Mouse (Mus musculus) hindbrain, embryonic 11.5 days (tissue): ENCODE data around the gene Cdadc1. TPM values are rescaled to one million over a fixed set of nuclear protein-coding genes. Genes with fewer than 3 reads are reported as not detected.

ENCODE experiments used
- ATAC-seq: fragments of 200-750 bp; cut with Nextera tagmentation; 2 replicates; pipeline ENCODE4 v1.8.0; 2017; ENCODE audit warnings: mild to moderate bottlenecking, moderate TSS enrichment, moderate library complexity; ENCODE audit not compliant: low FRiP score
- DNase-seq: peaks from one replicate; pipeline ENCODE4 v3.0.0-alpha.2; 2015; ENCODE audit warnings: low spot score
- H3K27ac ChIP-seq: fragments of 300-500 bp; sonication (generic); 2 replicates; pipeline ENCODE4 v1.5.1; 2014; ENCODE audit warnings: mild to moderate bottlenecking, low read depth, low read length
- H3K27me3 ChIP-seq: fragments of 300-500 bp; sonication (generic); 2 replicates; pipeline ENCODE4 v1.6.1; 2014; ENCODE audit warnings: mild to moderate bottlenecking, low read length, moderate library complexity, mixed read lengths; ENCODE audit not compliant: control insufficient read depth, insufficient read depth
- H3K36me3 ChIP-seq: fragments of 300-500 bp; sonication (generic); 2 replicates; pipeline ENCODE4 v1.6.1; 2014; ENCODE audit warnings: mild to moderate bottlenecking, low read length, moderate library complexity, mixed read lengths; ENCODE audit not compliant: control insufficient read depth, insufficient read depth
- H3K4me1 ChIP-seq: fragments of 300-500 bp; sonication (generic); replicated peaks from 2 replicates; pipeline ENCODE4 v1.6.1; 2014; ENCODE audit warnings: low read length, mixed read lengths; ENCODE audit not compliant: control insufficient read depth, insufficient read depth
- H3K4me2 ChIP-seq: fragments of 300-500 bp; sonication (generic); replicated peaks from 2 replicates; pipeline ENCODE4 v1.6.1; 2014; ENCODE audit warnings: mild to moderate bottlenecking, low read depth, low read length
- H3K4me3 ChIP-seq: fragments of 300-500 bp; sonication (generic); 2 replicates; pipeline ENCODE4 v1.5.1; 2014; ENCODE audit warnings: low read depth, low read length
- H3K9ac ChIP-seq: fragments of 300-500 bp; sonication (generic); 2 replicates; pipeline ENCODE4 v1.6.1; 2014; ENCODE audit warnings: low read depth, low read length
- H3K9me3 ChIP-seq: fragments of 300-500 bp; sonication (generic); 2 replicates; pipeline ENCODE4 v1.6.1; 2016; ENCODE audit warnings: low read length; ENCODE audit not compliant: control insufficient read depth
- WGBS: fragments of 180-500 bp; shearing (Covaris S2); extraction: QIAGEN DNeasy Blood & Tissue Kit; methylation state at CpG from one replicate; pipeline ENCODE4 v1.1.7; 2014; 5-methylcytosine and 5-hydroxymethylcytosine counted together
- polyA plus RNA-seq: library from polyadenylated mRNA; unstranded; fragments of >200 nt; fragmentation: Nextera tagmentation; extraction: Ambion mirVana; gene quantifications from 2 replicates; pipeline ENCODE4 v1.2.1, GENCODE M21; 2014

Gene Cdadc1
- polyA plus RNA-seq, 1 experiment from 2014 or later: 33.3 TPM

GRCm38 (mm10) chr14:59543956-59544355 lies 53.8 kb downstream of the Cdadc1 start:
- WGBS: 78% methylated on average over 5 of the region's 5 CpGs
- Histone ChIP-seq H3K4me1 (0 out of 2 replicates have a peak, but pooled peaks cover 2% of the 10 kb centered on the region), H3K27ac (no peak overlapping the region), H3K9me3 (no peaks in the 10 kb centered on the region), H3K4me3 (no peak overlapping the region), H3K36me3 (no peaks in the 10 kb centered on the region), H3K27me3 (no peaks in the 10 kb centered on the region), H3K9ac (no peak overlapping the region), H3K4me2 (no peak overlapping the region)
- ATAC-seq (no peak), DNase-seq (no peak)

GRCm38 (mm10) chr14:59543158-59543826 lies 54.5 kb downstream of the Cdadc1 start:
- H3K4me1 ChIP-seq: 0 out of 2 replicates have a peak, but pooled peaks cover 2% of the 10 kb centered on the region
- H3K4me2 ChIP-seq: no peak overlapping the region
- ATAC-seq (no peak), DNase-seq (no peak)
- H3K9ac ChIP-seq: no peak overlapping the region
- H3K36me3 ChIP-seq: no peaks in the 10 kb centered on the region
- no peaks in the 10 kb centered on the region for H3K9me3 ChIP-seq
- no peaks in the 10 kb centered on the region for H3K27me3 ChIP-seq
- H3K27ac ChIP-seq: no peak overlapping the region
- 78% methylated on average over 3 of the region's 3 CpGs for WGBS
- H3K4me3 ChIP-seq: no peak overlapping the region

- Histone ChIP-seq H3K9me3 (no peaks in the 10 kb centered on the region), H3K4me3 (no peak overlapping the region), H3K36me3 (no peaks in the 10 kb centered on the region), H3K4me1 (no peaks in the 10 kb centered on the region), H3K27me3 (no peaks in the 10 kb centered on the region), H3K27ac (no peak overlapping the region), H3K4me2 (no peak overlapping the region), H3K9ac (no peak overlapping the region)
- DNase-seq: no peak
- 87% methylated on average over 6 of the region's 6 CpGs for WGBS
- no peak for ATAC-seq
These were observed 57.0 kb downstream of the Cdadc1 start for GRCm38 (mm10) chr14:59540761-59541160.

GRCm38 (mm10) chr14:59540230-59540629 lies 57.5 kb downstream of the Cdadc1 start:
- ATAC-seq: no peak
- H3K4me1 ChIP-seq: no peaks in the 10 kb centered on the region
- H3K9me3 ChIP-seq: no peaks in the 10 kb centered on the region

DNA sequence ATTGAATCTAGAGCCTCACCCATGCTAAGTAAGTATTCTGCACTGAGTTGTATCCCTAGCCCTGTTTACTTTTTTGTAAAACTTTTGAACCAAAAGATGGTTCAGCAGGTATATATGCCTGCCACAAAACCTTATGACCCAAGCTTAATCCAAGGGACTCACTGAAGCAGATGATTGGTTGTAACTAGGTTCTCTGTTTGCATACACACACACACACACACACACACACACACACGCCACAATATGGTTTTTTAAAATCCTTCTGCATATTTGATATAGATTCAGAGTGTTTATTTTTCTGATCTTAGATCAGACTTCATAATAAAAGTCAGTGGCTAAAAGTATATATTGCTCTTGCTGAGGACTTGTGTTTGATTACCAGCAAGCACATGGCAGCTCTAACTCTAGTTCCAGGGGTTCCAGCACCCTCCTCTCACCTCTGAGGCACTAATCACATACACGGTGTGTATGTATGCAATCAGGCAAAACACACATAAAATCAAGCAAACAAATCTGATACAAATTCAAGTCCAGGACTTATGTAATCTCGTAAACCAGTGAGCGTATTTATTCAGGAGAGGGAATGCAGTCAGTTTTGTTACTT lies 59.8 kb downstream of the Cdadc1 start:
- no peak overlapping the region for H3K27ac ChIP-seq
- H3K4me2 ChIP-seq: no peak overlapping the region
- H3K9ac ChIP-seq: no peak overlapping the region
- DNase-seq (no peak), ATAC-seq (no peak)
- 93% methylated on average over 4 of the region's 4 CpGs for WGBS
- no peaks in the 10 kb centered on the region for H3K9me3 ChIP-seq
- no peaks in the 10 kb centered on the region for H3K4me1 ChIP-seq
- no peaks in the 10 kb centered on the region for H3K36me3 ChIP-seq
- no peaks in the 10 kb centered on the region for H3K27me3 ChIP-seq
- no peak overlapping the region for H3K4me3 ChIP-seq

More at GRCm38 (mm10) chr14:59540230-59540629, 57.5 kb downstream of the Cdadc1 start:
- H3K27ac ChIP-seq: no peak overlapping the region
- H3K4me3 ChIP-seq: no peak overlapping the region
- no peaks in the 10 kb centered on the region for H3K27me3 ChIP-seq
- DNase-seq: no peak
- no peaks in the 10 kb centered on the region for H3K36me3 ChIP-seq
- H3K9ac ChIP-seq: no peak overlapping the region
- H3K4me2 ChIP-seq: no peak overlapping the region
- WGBS: 89% methylated on average over 2 of the region's 2 CpGs

DNA sequence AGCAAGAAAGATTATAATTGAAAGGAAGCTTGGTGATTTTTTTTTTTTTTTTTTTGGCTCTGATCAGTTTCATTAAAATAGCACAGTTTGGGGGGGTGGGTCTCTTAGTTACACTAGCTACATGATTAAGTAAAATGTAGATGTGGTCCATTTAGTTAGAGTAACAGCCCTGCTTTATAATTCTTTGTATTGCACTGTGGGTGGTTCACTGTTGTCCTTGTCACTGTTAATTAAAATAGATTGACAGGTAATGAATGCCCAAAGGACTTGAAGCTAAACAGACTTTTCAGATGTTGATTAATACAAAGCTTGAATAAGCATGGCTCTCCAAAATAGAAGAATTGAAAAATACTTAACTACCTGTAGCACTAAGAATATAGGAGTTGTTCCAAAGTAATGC lies 63.9 kb downstream of the Cdadc1 start:
- Histone ChIP-seq H3K9me3 (no peaks in the 10 kb centered on the region), H3K4me3 (no peak overlapping the region), H3K4me2 (no peak overlapping the region), H3K27me3 (no peaks in the 10 kb centered on the region), H3K27ac (no peak overlapping the region), H3K9ac (no peak overlapping the region), H3K36me3 (no peaks in the 10 kb centered on the region), H3K4me1 (no peaks in the 10 kb centered on the region)
- DNase-seq (no peak), ATAC-seq (no peak)

DNA sequence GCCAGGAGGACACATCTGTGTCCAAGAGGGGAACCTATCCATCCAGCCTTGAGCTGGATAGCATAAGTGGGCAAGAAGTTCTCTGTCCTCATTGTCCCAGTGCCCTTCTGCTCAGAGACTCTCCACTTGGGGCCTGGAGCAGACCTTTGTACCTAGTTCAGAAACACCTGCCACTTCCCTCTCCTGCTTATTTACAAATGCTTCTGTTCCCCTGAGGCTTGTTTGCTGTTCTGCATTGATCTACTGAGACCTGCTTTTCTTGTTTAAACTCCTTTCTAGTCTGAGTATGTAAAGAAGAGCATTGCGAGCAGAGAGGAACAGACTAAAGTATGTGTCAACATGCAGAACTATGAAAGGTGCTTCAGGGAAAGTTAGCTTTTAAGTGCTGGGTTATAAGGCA lies 64.8 kb downstream of the Cdadc1 start:
- DNase-seq (no peak), ATAC-seq (no peak)
- H3K9ac ChIP-seq: no peak overlapping the region
- no peaks in the 10 kb centered on the region for H3K9me3 ChIP-seq
- no peak overlapping the region for H3K27ac ChIP-seq
- no peaks in the 10 kb centered on the region for H3K27me3 ChIP-seq
- 93% methylated on average over 1 of the region's 1 CpGs for WGBS
- H3K4me2 ChIP-seq: no peak overlapping the region
- no peaks in the 10 kb centered on the region for H3K36me3 ChIP-seq
- H3K4me1 ChIP-seq: no peaks in the 10 kb centered on the region
- H3K4me3 ChIP-seq: no peak overlapping the region

- Histone ChIP-seq H3K4me1 (no peaks in the 10 kb centered on the region), H3K4me2 (no peak overlapping the region), H3K36me3 (no peaks in the 10 kb centered on the region), H3K9ac (no peak overlapping the region), H3K4me3 (no peak overlapping the region), H3K27me3 (no peaks in the 10 kb centered on the region), H3K27ac (no peak overlapping the region), H3K9me3 (no peaks in the 10 kb centered on the region)
- DNase-seq (no peak), ATAC-seq (no peak)
- WGBS: 92% methylated on average over 1 of the region's 1 CpGs
These were observed 67.0 kb downstream of the Cdadc1 start for GRCm38 (mm10) chr14:59530801-59531200.

DNA sequence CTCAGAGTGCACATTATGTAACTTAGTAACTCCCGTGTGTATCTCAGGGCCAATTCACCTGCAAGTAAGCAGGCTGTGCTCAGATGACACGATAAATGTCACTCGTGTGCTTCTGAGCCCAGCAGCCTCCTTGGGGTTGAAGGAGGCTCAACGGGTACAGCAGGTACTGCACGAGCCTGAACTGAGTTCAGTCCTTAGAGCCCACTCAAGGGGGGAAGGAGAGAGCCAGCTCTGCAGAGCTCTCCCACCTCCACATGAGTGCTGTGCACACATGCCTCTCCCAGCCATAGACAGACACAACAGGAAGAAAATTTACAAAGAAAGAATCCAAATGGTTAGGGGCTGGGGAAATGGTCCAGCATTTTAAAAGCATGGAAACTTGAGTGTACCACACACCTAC lies 71.9 kb downstream of the Cdadc1 start:
- no peaks in the 10 kb centered on the region for H3K27me3 ChIP-seq
- DNase-seq (no peak), ATAC-seq (no peak)
- H3K9me3 ChIP-seq: no peaks in the 10 kb centered on the region
- no peak overlapping the region for H3K4me2 ChIP-seq
- no peak overlapping the region for H3K27ac ChIP-seq
- no peak overlapping the region for H3K4me3 ChIP-seq
- H3K9ac ChIP-seq: no peak overlapping the region
- H3K36me3 ChIP-seq: no peaks in the 10 kb centered on the region
- H3K4me1 ChIP-seq: no peaks in the 10 kb centered on the region
- WGBS: 90% methylated on average over 5 of the region's 5 CpGs
